In genomic region chr7:45642503-45643255, GRCm38 (mm10) we compare ENCODE assay signal across 9 mouse cellular contexts. TPM values are rescaled to one million over a fixed set of nuclear protein-coding genes. Genes with fewer than 3 reads are reported as not detected.
A peak's percentile ranks its signal among the peaks of the same experiment; 100 is the strongest.
DNase-seq lines count a peak whose midpoint lies in the region; ATAC-seq and TF ChIP-seq lines count a peak whose summit lies in the region.
"Had no signal": no experiment of that assay in that cellular context is flagged by ENCODE, and none has a peak within 500 bp of the region (broad histone marks: within the 10 kb centered on the region; RNA-seq: fewer than 3 reads in every experiment).

No protein-coding gene starts in this region.

- peak overlapping the region; percentile 82 for H3K4me3 ChIP-seq in megakaryocyte, embryonic 14.5 days (replicated peaks)
- peak overlapping the region; percentile 43 for H3K4me3 ChIP-seq in limb, embryonic 14.5 days (replicated peaks; ENCODE audit: low read length)
- H3K4me3 ChIP-seq in stomach, embryonic 14.5 days (ENCODE audit: low read depth, low read length) = peak overlapping the region; percentile 43

- DNase-seq in cerebellum, adult 11-12 months = peak; percentile 64
- DNase-seq in cerebellum, adult 9-11 months = no peak
- no peak for DNase-seq in limb, embryonic 14.5 days (ENCODE audit: low spot score)
- DNase-seq in right cerebral cortex, postnatal 4 days = no peak
- no peak for DNase-seq in spleen, adult 18-20 months

- H3K27ac ChIP-seq in limb, embryonic 14.5 days (replicated peaks; ENCODE audit: low read depth, low read length) = peak overlapping the region; percentile 82
- peak overlapping the region; percentile 92 for H3K27ac ChIP-seq in stomach, embryonic 14.5 days (ENCODE audit: low read length)

- ATAC-seq in megakaryocyte, adult 5-6 weeks (ENCODE audit: poor library complexity, severe bottlenecking) = no peak
- no peak for ATAC-seq in limb, embryonic 14.5 days (ENCODE audit: low FRiP score, low read depth)
- ATAC-seq in stomach, embryonic 14.5 days (ENCODE audit: insufficient number of reproducible peaks, insufficient read depth, low FRiP score, low read depth) = no peak

- TF ChIP-seq POLR2A in limb, embryonic 14.5 days (IDR thresholded peaks at IDR 0.05; ENCODE audit: borderline replicate concordance, extremely low read depth, insufficient read depth, insufficient read length) = no peak

- H3K4me2 ChIP-seq in limb, embryonic 14.5 days (replicated peaks; ENCODE audit: low read depth, low read length, severe bottlenecking) = peak overlapping the region; percentile 77
- H3K4me2 ChIP-seq in stomach, embryonic 14.5 days (replicated peaks; ENCODE audit: low read depth, low read length) = peak overlapping the region; percentile 84

- no peaks in the 10 kb centered on the region for H3K9me3 ChIP-seq in megakaryocyte, embryonic 14.5 days
- H3K9me3 ChIP-seq in limb, embryonic 14.5 days (ENCODE audit: control insufficient read depth, low read length) = no peaks in the 10 kb centered on the region
- H3K9me3 ChIP-seq in stomach, embryonic 14.5 days (ENCODE audit: control insufficient read depth, low read depth, low read length) = no peaks in the 10 kb centered on the region

- peaks cover 81% of the 10 kb centered on the region for H3K27me3 ChIP-seq in megakaryocyte, embryonic 14.5 days (replicated peaks)
- H3K27me3 ChIP-seq in limb, embryonic 14.5 days (ENCODE audit: control insufficient read depth, insufficient read depth, low read length) = no peaks in the 10 kb centered on the region
- no peaks in the 10 kb centered on the region for H3K27me3 ChIP-seq in stomach, embryonic 14.5 days (ENCODE audit: control insufficient read depth, insufficient read depth, low read length)

- H3K4me1 ChIP-seq in megakaryocyte, embryonic 14.5 days = peaks cover 44% of the 10 kb centered on the region
- peaks cover 35% of the 10 kb centered on the region for H3K4me1 ChIP-seq in limb, embryonic 14.5 days (ENCODE audit: control insufficient read depth, insufficient read depth, low read length)
- peaks cover 46% of the 10 kb centered on the region for H3K4me1 ChIP-seq in stomach, embryonic 14.5 days (ENCODE audit: control insufficient read depth, insufficient read depth, low read length)

- no peaks in the 10 kb centered on the region for H3K36me3 ChIP-seq in megakaryocyte, embryonic 14.5 days (replicated peaks; ENCODE audit: low read length)
- no peaks in the 10 kb centered on the region for H3K36me3 ChIP-seq in limb, embryonic 14.5 days (ENCODE audit: control insufficient read depth, insufficient read depth, low read length)
- H3K36me3 ChIP-seq in stomach, embryonic 14.5 days (ENCODE audit: control insufficient read depth, insufficient read depth, low read length) = no peaks in the 10 kb centered on the region

- H3K9ac ChIP-seq in limb, embryonic 14.5 days (ENCODE audit: low read depth, low read length, severe bottlenecking) = peak overlapping the region; percentile 60
- H3K9ac ChIP-seq in stomach, embryonic 14.5 days (replicated peaks; ENCODE audit: low read depth, low read length) = peak overlapping the region; percentile 63

- 34% methylated on average over 16 of the region's 16 CpGs for WGBS in limb, embryonic 14.5 days
- 31% methylated on average over 16 of the region's 16 CpGs for WGBS in stomach, embryonic 14.5 days

RNA-seq across cellular contexts. Expression of gene Mamstr, which starts 2.9 kb away (rescaled TPM):
- polyA plus RNA-seq in megakaryocyte, embryonic 14.5 days (2012; ENCODE audit: insufficient read depth, low replicate concordance) = not detected in 2 replicates
- total RNA-seq in megakaryocyte, adult 5-6 weeks (2015) = not detected in 2 replicates
- 0.53 TPM in 1 of 2 replicates, not detected in the other for total RNA-seq in megakaryocyte, adult 5-6 weeks (2017)
- polyA plus RNA-seq in limb, embryonic 14.5 days (2012; rRNA removed) = 34.6 and 43.9 TPM in 2 replicates
- 15.7 and 19.8 TPM in 2 replicates for polyA plus RNA-seq in limb, embryonic 14.5 days (2014; fragmentation: Nextera tagmentation; extraction: Ambion mirVana)
- polyA plus RNA-seq in stomach, embryonic 14.5 days (2014; fragmentation: Nextera tagmentation; extraction: Ambion mirVana) = 7.2 TPM in 2 replicates

RNA-seq across cellular contexts. Expression of gene Rasip1, which starts 15.4 kb away (rescaled TPM):
- 0.36 TPM in 1 of 2 replicates, not detected in the other for polyA plus RNA-seq in megakaryocyte, embryonic 14.5 days (2012; ENCODE audit: insufficient read depth, low replicate concordance)
- total RNA-seq in megakaryocyte, adult 5-6 weeks (2015) = 0.20 TPM in 1 of 2 replicates, not detected in the other
- 0.29 TPM in 1 of 2 replicates, not detected in the other for total RNA-seq in megakaryocyte, adult 5-6 weeks (2017)
- polyA plus RNA-seq in limb, embryonic 14.5 days (2012; rRNA removed) = 14.1 and 16.7 TPM in 2 replicates
- 11.0 and 11.8 TPM in 2 replicates for polyA plus RNA-seq in limb, embryonic 14.5 days (2014; fragmentation: Nextera tagmentation; extraction: Ambion mirVana)
- 6.2 and 7.8 TPM in 2 replicates for polyA plus RNA-seq in stomach, embryonic 14.5 days (2014; fragmentation: Nextera tagmentation; extraction: Ambion mirVana)

RNA-seq across cellular contexts. Expression of gene Izumo1, which starts 21.1 kb away (rescaled TPM):
- not detected in 2 replicates for polyA plus RNA-seq in megakaryocyte, embryonic 14.5 days (2012; ENCODE audit: insufficient read depth, low replicate concordance)
- not detected in 2 replicates for total RNA-seq in megakaryocyte, adult 5-6 weeks (2015)
- total RNA-seq in megakaryocyte, adult 5-6 weeks (2017) = 0.22 TPM in 1 of 2 replicates, not detected in the other
- polyA plus RNA-seq in limb, embryonic 14.5 days (2012; rRNA removed) = 0.33 and 0.43 TPM in 2 replicates
- polyA plus RNA-seq in limb, embryonic 14.5 days (2014; fragmentation: Nextera tagmentation; extraction: Ambion mirVana) = 0.39 TPM in 1 of 2 replicates, not detected in the other
- polyA plus RNA-seq in stomach, embryonic 14.5 days (2014; fragmentation: Nextera tagmentation; extraction: Ambion mirVana) = 0.23 and 0.62 TPM in 2 replicates

RNA-seq across cellular contexts. Expression of gene Fut2, which starts 23.5 kb away (rescaled TPM):
- polyA plus RNA-seq in megakaryocyte, embryonic 14.5 days (2012; ENCODE audit: insufficient read depth, low replicate concordance) = not detected in 2 replicates
- not detected in 2 replicates for total RNA-seq in megakaryocyte, adult 5-6 weeks (2015)
- not detected in 2 replicates for total RNA-seq in megakaryocyte, adult 5-6 weeks (2017)
- 1.1 and 1.4 TPM in 2 replicates for polyA plus RNA-seq in limb, embryonic 14.5 days (2012; rRNA removed)
- polyA plus RNA-seq in limb, embryonic 14.5 days (2014; fragmentation: Nextera tagmentation; extraction: Ambion mirVana) = 2.2 and 2.9 TPM in 2 replicates
- 5.7 and 6.1 TPM in 2 replicates for polyA plus RNA-seq in stomach, embryonic 14.5 days (2014; fragmentation: Nextera tagmentation; extraction: Ambion mirVana)

RNA-seq across cellular contexts. Expression of gene Fut1, which starts 25.6 kb away (rescaled TPM):
- polyA plus RNA-seq in megakaryocyte, embryonic 14.5 days (2012; ENCODE audit: insufficient read depth, low replicate concordance) = 1.1 TPM in 1 of 2 replicates, not detected in the other
- not detected in 2 replicates for total RNA-seq in megakaryocyte, adult 5-6 weeks (2015)
- total RNA-seq in megakaryocyte, adult 5-6 weeks (2017) = not detected in 2 replicates
- 1.0 and 1.9 TPM in 2 replicates for polyA plus RNA-seq in limb, embryonic 14.5 days (2012; rRNA removed)
- 1.2 and 1.8 TPM in 2 replicates for polyA plus RNA-seq in limb, embryonic 14.5 days (2014; fragmentation: Nextera tagmentation; extraction: Ambion mirVana)
- 0.63 and 0.78 TPM in 2 replicates for polyA plus RNA-seq in stomach, embryonic 14.5 days (2014; fragmentation: Nextera tagmentation; extraction: Ambion mirVana)
- total RNA-seq: left cerebral cortex, postnatal 14 days had no signal
